Mouse (Mus musculus) lung, postnatal 25 days (tissue): ENCODE measurements around the gene Arhgef3.

Experiments
- DNase-seq: peaks from one replicate; pipeline ENCODE4 v3.0.0; 2022; ENCODE audit warnings: low spot score

Gene Arhgef3

GRCm38 (mm10) chr14:27420816-27421215 is 306.1 kb downstream of the Arhgef3 start:
- no peak for DNase-seq

GRCm38 (mm10) chr14:27422301-27422700 is 307.6 kb downstream of the Arhgef3 start:
- no peak for DNase-seq

- DNase-seq, result peak; percentile 96
Measured at GRCm38 (mm10) chr14:27428573-27428972, 313.9 kb downstream of the Arhgef3 start, which contains the start of gene Fam208a. TSS of gene Fam208a (plus strand) at chr14:27428834.

- peak; percentile 90 for DNase-seq
Measured at GRCm38 (mm10) chr14:27428973-27429711, 314.4 kb downstream of the Arhgef3 start.

- DNase-seq, result no peak
Measured at GRCm38 (mm10) chr14:27430280-27430679, 315.6 kb downstream of the Arhgef3 start.

- no peak for DNase-seq
Measured at GRCm38 (mm10) chr14:27432064-27432463, 317.4 kb downstream of the Arhgef3 start.

GRCm38 (mm10) chr14:27436116-27436515 is 321.4 kb downstream of the Arhgef3 start:
- no peak for DNase-seq

GRCm38 (mm10) chr14:27436826-27437225 is 322.1 kb downstream of the Arhgef3 start:
- DNase-seq, result no peak

GRCm38 (mm10) chr14:27440921-27441320 is 326.2 kb downstream of the Arhgef3 start:
- DNase-seq, result peak; percentile 28

- DNase-seq, result no peak
Measured at GRCm38 (mm10) chr14:27444851-27445281, 330.2 kb downstream of the Arhgef3 start.

GRCm38 (mm10) chr14:27446963-27447362 is 332.3 kb downstream of the Arhgef3 start:
- DNase-seq, result no peak
